Mouse (Mus musculus): ENCODE measurements around the gene Sgpp2.

- TF ChIP-seq POLR2A (IDR thresholded peaks at IDR 0.05; ENCODE audit: insufficient read depth, low read depth, low read length), result no peak
- TF ChIP-seq CTCF (IDR thresholded peaks at IDR 0.05; ENCODE audit: insufficient read depth, low read depth, low read length), result no peak
These were observed 42.6 kb upstream of the Sgpp2 start for GRCm38 (mm10) chr1:78267519-78267918.

Data from olfactory bulb, adult 2 months (tissue).